Mouse (Mus musculus) brain, adult 2 months (tissue): ENCODE measurements around the gene Rpgrip1l.

Experiments
- DNase-seq: peaks from one replicate; pipeline ENCODE4 v3.0.0; 2011; ENCODE audit warnings: low read depth, low spot score

Gene Rpgrip1l

GRCm38 (mm10) chr8:91312835-91313832 is at the start of gene Rpgrip1l, which contains the start of gene Fto:
TSS of gene Rpgrip1l (minus strand) at chr8:91313262.
TSS of gene Fto (plus strand) at chr8:91313525.
- peak; percentile 100 for DNase-seq

- no peak for DNase-seq
Observed at GRCm38 (mm10) chr8:91360644-91361357, 47.7 kb upstream of the Rpgrip1l start.

GRCm38 (mm10) chr8:91359511-91359910 is 46.4 kb upstream of the Rpgrip1l start:
- no peak for DNase-seq

GRCm38 (mm10) chr8:91358016-91358415 is 45.0 kb upstream of the Rpgrip1l start:
- no peak for DNase-seq

GRCm38 (mm10) chr8:91357493-91358014 is 44.5 kb upstream of the Rpgrip1l start:
- DNase-seq: no peak

GRCm38 (mm10) chr8:91355956-91356699 is 43.1 kb upstream of the Rpgrip1l start:
- no peak for DNase-seq

- DNase-seq: no peak
Observed at GRCm38 (mm10) chr8:91355301-91355905, 42.3 kb upstream of the Rpgrip1l start.

GRCm38 (mm10) chr8:91353907-91354306 is 40.8 kb upstream of the Rpgrip1l start:
- DNase-seq: no peak

- no peak for DNase-seq
Observed at GRCm38 (mm10) chr8:91353062-91353461, 40.0 kb upstream of the Rpgrip1l start.

- DNase-seq: no peak
Observed at GRCm38 (mm10) chr8:91352598-91352997, 39.5 kb upstream of the Rpgrip1l start.

GRCm38 (mm10) chr8:91350628-91351027 is 37.6 kb upstream of the Rpgrip1l start:
- peak; percentile 78 for DNase-seq

GRCm38 (mm10) chr8:91349816-91350215 is 36.8 kb upstream of the Rpgrip1l start:
- no peak for DNase-seq

- DNase-seq: no peak
Observed at GRCm38 (mm10) chr8:91347595-91347994, 34.5 kb upstream of the Rpgrip1l start.

- no peak for DNase-seq
Observed at GRCm38 (mm10) chr8:91347146-91347545, 34.1 kb upstream of the Rpgrip1l start.

GRCm38 (mm10) chr8:91344659-91345058 is 31.6 kb upstream of the Rpgrip1l start:
- DNase-seq: no peak

GRCm38 (mm10) chr8:91342798-91343197 is 29.7 kb upstream of the Rpgrip1l start:
- no peak for DNase-seq

- no peak for DNase-seq
Observed at GRCm38 (mm10) chr8:91342196-91342595, 29.1 kb upstream of the Rpgrip1l start.

- no peak for DNase-seq
Observed at GRCm38 (mm10) chr8:91340746-91341145, 27.7 kb upstream of the Rpgrip1l start.

- no peak for DNase-seq
Observed at GRCm38 (mm10) chr8:91339651-91340050, 26.6 kb upstream of the Rpgrip1l start.

GRCm38 (mm10) chr8:91338389-91339154 is 25.5 kb upstream of the Rpgrip1l start:
- peak; percentile 78 for DNase-seq
